Mouse (Mus musculus) stomach, postnatal 0 days (tissue): ENCODE data around the gene Fam169b. TPM values are rescaled to one million over a fixed set of nuclear protein-coding genes. Genes with fewer than 3 reads are reported as not detected.

Experiments
- ATAC-seq: fragments of 200-750 bp; cut with Nextera tagmentation; 2 replicates; pipeline ENCODE4 v1.8.0; 2017; ENCODE audit not compliant: low FRiP score, low TSS enrichment
- DNase-seq: peaks from one replicate; pipeline ENCODE4 v3.0.0-alpha.2; 2016; ENCODE audit warnings: low spot score
- H3K27ac ChIP-seq: fragments of 300-500 bp; sonication (generic); replicated peaks from 2 replicates; pipeline ENCODE4 v1.5.1; 2014; ENCODE audit warnings: mild to moderate bottlenecking, control low read depth
- H3K27me3 ChIP-seq: fragments of 300-500 bp; sonication (generic); 2 replicates; pipeline ENCODE4 v1.6.1; 2014; ENCODE audit warnings: low read length; ENCODE audit not compliant: control insufficient read depth, insufficient read depth
- H3K36me3 ChIP-seq: fragments of 300-500 bp; sonication (generic); 2 replicates; pipeline ENCODE4 v1.6.1; 2014; ENCODE audit warnings: low read length, mixed read lengths; ENCODE audit not compliant: control insufficient read depth, insufficient read depth
- H3K4me1 ChIP-seq: fragments of 300-500 bp; sonication (generic); replicated peaks from 2 replicates; pipeline ENCODE4 v1.6.1; 2014; ENCODE audit warnings: antibody characterized with exemption; ENCODE audit not compliant: control insufficient read depth, insufficient read depth
- H3K4me2 ChIP-seq: fragments of 300-500 bp; sonication (generic); replicated peaks from 2 replicates; pipeline ENCODE4 v1.6.1; 2014; ENCODE audit warnings: low read depth, mild to moderate bottlenecking, control low read depth, moderate library complexity
- H3K4me3 ChIP-seq: fragments of 300-500 bp; sonication (generic); 2 replicates; pipeline ENCODE4 v1.5.1; 2014; ENCODE audit warnings: low read depth, low read length, control low read depth
- H3K9ac ChIP-seq: fragments of 300-500 bp; sonication (generic); 2 replicates; pipeline ENCODE4 v1.6.1; 2014; ENCODE audit warnings: mild to moderate bottlenecking, low read length, control low read depth, mixed read lengths
- H3K9me3 ChIP-seq: fragments of 300-500 bp; sonication (generic); 2 replicates; pipeline ENCODE4 v1.6.1; 2016; ENCODE audit warnings: low read length; ENCODE audit not compliant: control insufficient read depth
- CTCF ChIP-seq: IDR thresholded peaks from 2 replicates; pipeline ENCODE4 v1.5.1; 2016; ENCODE audit warnings: antibody characterized with exemption, low read depth, mild to moderate bottlenecking, moderate library complexity
- EP300 ChIP-seq: optimal IDR thresholded peaks from 2 replicates; pipeline ENCODE3; 2016; ENCODE audit warnings: antibody characterized with exemption
- WGBS: fragments of 180-500 bp; shearing (Covaris S2); extraction: QIAGEN DNeasy Blood & Tissue Kit; methylation state at CpG from one replicate; pipeline ENCODE4 v1.1.7; 2014; 5-methylcytosine and 5-hydroxymethylcytosine counted together
- polyA plus RNA-seq: library from polyadenylated mRNA; unstranded; fragments of >200 nt; fragmentation: Nextera tagmentation; extraction: Ambion mirVana; gene quantifications from 2 replicates; pipeline ENCODE4 v1.2.1, GENCODE M21; 2015

Fam169b gene
- polyA plus RNA-seq, result 0.22 and 0.24 TPM in 2 replicates

DNA sequence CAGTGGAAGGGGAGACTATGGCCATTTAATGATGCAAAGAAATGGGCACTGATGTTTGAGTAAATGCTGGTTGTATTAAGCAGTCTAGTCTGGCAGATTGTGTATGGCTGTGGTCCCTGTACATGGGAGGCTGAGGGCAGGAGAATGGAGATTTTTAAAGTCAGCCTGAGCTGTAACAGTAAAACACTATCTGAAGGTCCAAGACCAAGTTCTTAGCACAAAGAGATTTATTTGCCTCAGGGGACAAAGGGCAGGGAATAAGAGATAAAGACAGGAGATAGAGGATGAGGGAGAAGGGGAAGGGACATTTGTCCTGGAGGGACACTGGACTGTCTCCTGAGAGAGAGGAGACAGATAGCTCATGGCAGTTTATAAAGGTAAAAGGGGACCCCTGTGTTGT is at the start of gene Fam169b:
Fam169b (plus strand) TSS at position 325 of the 400 bp plus-strand sequence.
- Histone ChIP-seq H3K9ac (no peak within 1 kb of the TSS), H3K27me3 (no peaks in the 10 kb centered on the region), H3K27ac (no peak within 1 kb of the TSS), H3K36me3 (no peaks in the 10 kb centered on the region), H3K4me2 (no peak within 1 kb of the TSS), H3K4me3 (no peak within 1 kb of the TSS), H3K9me3 (no peaks in the 10 kb centered on the region), H3K4me1 (no peaks in the 10 kb centered on the region)
- TF ChIP-seq CTCF (no peak), EP300 (no peak)
- ATAC-seq (no peak), DNase-seq (no peak)

- H3K36me3 ChIP-seq, result peaks cover 17% of the 10 kb centered on the region
- TF ChIP-seq CTCF, result no peak
- TF ChIP-seq EP300, result no peak
- no peak overlapping the region for H3K4me3 ChIP-seq
- no peak for ATAC-seq
- no peaks in the 10 kb centered on the region for H3K9me3 ChIP-seq
- no peak overlapping the region for H3K9ac ChIP-seq
- H3K4me2 ChIP-seq, result no peak overlapping the region
- WGBS, result 92% methylated on average over 5 of the region's 5 CpGs
- no peaks in the 10 kb centered on the region for H3K27me3 ChIP-seq
- H3K4me1 ChIP-seq, result no peaks in the 10 kb centered on the region
- no peak for DNase-seq
- H3K27ac ChIP-seq, result peak overlapping the region; percentile 85; the same call in 1 of the 2 replicates
These were observed 49.6 kb upstream of the Fam169b start for GRCm38 (mm10) chr7:68224006-68224405.

GRCm38 (mm10) chr7:68225427-68226054 is 48.1 kb upstream of the Fam169b start:
- Histone ChIP-seq H3K4me2 (no peak overlapping the region), H3K4me3 (no peak overlapping the region), H3K9me3 (no peaks in the 10 kb centered on the region), H3K36me3 (peaks cover 19% of the 10 kb centered on the region), H3K27me3 (no peaks in the 10 kb centered on the region), H3K9ac (no peak overlapping the region), H3K4me1 (no peaks in the 10 kb centered on the region), H3K27ac (no peak overlapping the region)
- WGBS, result 81% methylated on average over 9 of the region's 9 CpGs
- TF ChIP-seq CTCF (no peak), EP300 (no peak)
- no peak for ATAC-seq
- no peak for DNase-seq

- H3K4me2 ChIP-seq, result no peak overlapping the region
- DNase-seq (no peak), ATAC-seq (no peak)
- no peaks in the 10 kb centered on the region for H3K27me3 ChIP-seq
- H3K4me1 ChIP-seq, result no peaks in the 10 kb centered on the region
- H3K9ac ChIP-seq, result no peak overlapping the region
- H3K9me3 ChIP-seq, result no peaks in the 10 kb centered on the region
- H3K4me3 ChIP-seq, result no peak overlapping the region
- no peak for TF ChIP-seq CTCF
- TF ChIP-seq EP300, result no peak
- peaks cover 19% of the 10 kb centered on the region for H3K36me3 ChIP-seq
- H3K27ac ChIP-seq, result no peak overlapping the region
- 86% methylated on average over 11 of the region's 11 CpGs for WGBS
These were observed 46.6 kb upstream of the Fam169b start for GRCm38 (mm10) chr7:68227021-68227420.

DNA sequence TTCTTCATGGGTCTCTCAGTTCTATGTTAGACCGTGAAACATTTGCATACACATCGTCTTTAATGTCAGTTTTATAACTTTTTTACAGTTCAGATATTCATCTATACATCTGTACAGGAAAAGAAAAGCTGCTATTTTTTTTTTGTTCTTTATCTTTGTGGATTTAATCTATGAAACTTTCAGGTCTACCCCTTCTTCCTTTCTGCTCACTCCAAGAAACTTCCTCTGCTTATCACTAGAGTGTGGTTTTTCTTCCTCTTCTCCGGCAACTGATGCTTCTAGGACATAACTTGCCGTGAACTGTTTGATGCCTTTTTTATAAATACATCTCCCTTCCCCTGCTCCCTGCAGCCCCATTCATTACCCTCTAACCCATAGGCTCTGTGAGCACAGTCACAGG is 46.0 kb upstream of the Fam169b start:
- no peak overlapping the region for H3K4me3 ChIP-seq
- ATAC-seq (no peak), DNase-seq (no peak)
- peaks cover 17% of the 10 kb centered on the region for H3K36me3 ChIP-seq
- H3K27me3 ChIP-seq, result no peaks in the 10 kb centered on the region
- no peak overlapping the region for H3K4me2 ChIP-seq
- TF ChIP-seq CTCF (no peak), EP300 (no peak)
- H3K9me3 ChIP-seq, result no peaks in the 10 kb centered on the region
- no peaks in the 10 kb centered on the region for H3K4me1 ChIP-seq
- H3K27ac ChIP-seq, result no peak overlapping the region
- no peak overlapping the region for H3K9ac ChIP-seq
- WGBS, result 75% methylated on average over 4 of the region's 4 CpGs

DNA sequence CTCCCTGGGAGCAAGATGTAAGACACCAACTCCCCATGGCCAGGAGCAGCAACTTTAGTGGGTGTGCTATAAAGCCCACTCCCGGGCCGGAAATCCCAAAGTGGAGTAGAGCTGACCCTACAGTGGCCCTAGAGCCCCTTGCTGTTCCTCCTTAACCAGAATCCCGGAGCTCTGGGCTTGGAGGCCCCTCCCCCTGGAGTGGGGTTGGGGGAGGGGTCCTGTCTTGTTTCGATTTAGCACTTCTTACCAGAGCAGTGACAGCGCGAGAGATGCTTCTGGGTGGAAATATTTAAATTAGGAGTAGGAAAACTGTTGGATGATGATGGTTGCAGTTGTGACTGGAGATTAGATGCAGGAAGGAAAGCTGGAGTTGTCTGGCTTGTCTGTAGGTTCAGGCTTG is 45.1 kb upstream of the Fam169b start:
- ATAC-seq (no peak), DNase-seq (no peak)
- Histone ChIP-seq H3K36me3 (peaks cover 17% of the 10 kb centered on the region), H3K4me2 (no peak overlapping the region), H3K27me3 (no peaks in the 10 kb centered on the region), H3K4me3 (no peak overlapping the region), H3K9ac (no peak overlapping the region), H3K9me3 (no peaks in the 10 kb centered on the region), H3K27ac (no peak overlapping the region), H3K4me1 (no peaks in the 10 kb centered on the region)
- 67% methylated on average over 6 of the region's 6 CpGs for WGBS
- TF ChIP-seq CTCF, result no peak
- no peak for TF ChIP-seq EP300
